Mouse (Mus musculus) megakaryocyte-erythroid progenitor cell, adult 5 weeks (primary cell): Measurements from ENCODE around the gene Gm3573. TPM values are rescaled to one million over a fixed set of nuclear protein-coding genes. Genes with fewer than 3 reads are reported as not detected.

Source experiments
- polyA plus RNA-seq: library from polyadenylated mRNA; stranded (reverse); fragments of >175 nt; gene quantifications from 2 replicates; pipeline ENCODE4 v1.2.3, GENCODE M21; 2012

Gm3573 gene
- polyA plus RNA-seq = not detected in 2 replicates

DNA sequence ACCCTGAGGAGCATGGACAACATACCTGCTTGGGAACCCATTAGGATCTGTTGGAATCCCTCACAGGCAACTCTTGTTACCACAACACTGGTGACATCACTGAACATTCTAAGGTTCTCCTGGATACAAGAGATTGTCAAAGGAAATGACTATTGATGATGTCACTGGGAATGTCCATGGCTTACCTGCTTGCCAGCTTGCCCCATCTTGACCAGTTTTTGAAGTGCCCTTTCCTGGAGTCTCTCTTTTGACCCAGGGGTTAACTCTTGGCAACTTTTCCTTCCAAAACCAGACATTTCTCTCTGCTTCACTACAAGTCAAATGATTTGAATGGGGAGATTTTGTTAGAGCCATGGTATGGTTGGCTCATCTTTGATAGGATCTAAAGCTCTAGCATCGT, at the start of gene Gm3573:
Gm3573 (minus strand) TSS at position 101 of the 400 bp plus-strand sequence.

DNA sequence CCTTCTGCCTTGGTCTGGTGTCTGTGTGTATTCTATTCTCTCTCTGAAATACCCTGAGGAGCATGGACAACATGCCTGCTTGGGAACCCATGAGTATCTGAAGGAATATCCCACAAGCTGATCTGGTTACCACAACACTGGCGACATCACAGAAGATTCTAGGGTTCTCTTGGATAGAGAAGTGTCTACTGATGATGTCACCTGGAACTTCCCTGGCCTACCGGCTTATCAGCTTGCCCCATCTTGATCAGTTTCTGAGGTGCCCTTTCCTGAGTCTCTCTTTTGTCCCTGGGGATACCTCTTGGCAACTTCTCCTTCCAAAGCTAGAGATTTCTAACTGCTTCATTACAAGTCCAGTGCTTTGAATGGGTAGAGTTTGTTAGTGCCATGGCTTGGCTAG, 28.1 kb downstream of the Gm3573 start, which contains the start of gene Gm17027:
Gm17027 (minus strand) TSS at position 101 of the 400 bp plus-strand sequence.

Other genes starting within 250 kb of the Gm3573 start
- gene 1700024B05Rik, start 246.8 kb downstream of the Gm3573 start, polyA plus RNA-seq = not detected in 2 replicates
- gene Gm6401, start 222.9 kb downstream of the Gm3573 start, polyA plus RNA-seq = not detected in 2 replicates
- not detected in 2 replicates for gene Gm3543, start 207.5 kb downstream of the Gm3573 start, polyA plus RNA-seq
- not detected in 2 replicates for gene Gm7951, start 73.4 kb downstream of the Gm3573 start, polyA plus RNA-seq
- gene Gm17027, start 28.2 kb downstream of the Gm3573 start, polyA plus RNA-seq = not detected in 2 replicates
- gene Gm17026, start 69.3 kb upstream of the Gm3573 start, polyA plus RNA-seq = not detected in 2 replicates
- gene Gm9611, start 106.6 kb upstream of the Gm3573 start, polyA plus RNA-seq = not detected in 2 replicates
- gene Gm7995, start 119.4 kb upstream of the Gm3573 start, polyA plus RNA-seq = not detected in 2 replicates
- not detected in 2 replicates for gene Gm8005, start 248.9 kb upstream of the Gm3573 start, polyA plus RNA-seq